Mouse (Mus musculus) urinary bladder, adult 18-20 months (tissue): ENCODE measurements around the gene Map3k7cl.
A peak's percentile ranks its signal among the peaks of the same experiment; 100 is the strongest.

Experiments
- DNase-seq, 2 experiments: peaks; one replicate each; pipeline ENCODE4 v3.0.0; 2022; ENCODE audit warnings: low spot score in 2 of 2, mixed read lengths in 2 of 2

Map3k7cl gene

DNA sequence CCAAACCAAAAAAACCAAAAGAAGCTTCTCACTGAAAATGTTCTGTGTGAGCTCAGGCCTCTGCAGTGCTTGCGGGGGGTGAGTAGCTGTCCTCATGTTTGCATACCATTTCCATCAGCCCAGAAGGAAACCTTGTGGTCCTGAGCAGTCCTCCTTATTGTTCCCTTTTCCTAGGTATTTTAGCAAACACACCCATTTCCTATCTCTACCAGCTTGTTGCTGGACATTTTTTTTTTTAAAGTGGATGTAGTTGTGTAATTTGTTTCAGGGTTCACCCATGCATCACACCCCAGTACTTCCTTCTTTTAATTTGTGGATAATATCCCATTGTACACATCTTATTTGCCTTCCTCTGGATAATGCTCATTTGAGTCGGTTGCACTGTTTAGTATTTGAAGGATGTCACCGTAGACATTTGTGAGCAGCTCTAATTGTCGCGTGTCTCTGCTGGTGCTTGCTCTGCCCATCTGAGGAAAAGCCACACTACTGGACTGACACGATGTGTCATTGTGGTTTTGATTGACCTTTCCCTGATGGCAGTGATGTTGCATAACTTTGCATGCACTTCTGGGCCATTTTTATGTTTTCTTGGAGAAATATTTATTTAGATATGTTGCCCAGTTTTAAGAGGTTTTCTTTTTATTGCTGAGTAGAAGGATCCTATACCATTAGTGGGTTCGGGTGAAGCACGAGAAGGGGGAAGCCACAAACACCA is 32.6 kb downstream of the Map3k7cl start:
- no peak for DNase-seq

DNA sequence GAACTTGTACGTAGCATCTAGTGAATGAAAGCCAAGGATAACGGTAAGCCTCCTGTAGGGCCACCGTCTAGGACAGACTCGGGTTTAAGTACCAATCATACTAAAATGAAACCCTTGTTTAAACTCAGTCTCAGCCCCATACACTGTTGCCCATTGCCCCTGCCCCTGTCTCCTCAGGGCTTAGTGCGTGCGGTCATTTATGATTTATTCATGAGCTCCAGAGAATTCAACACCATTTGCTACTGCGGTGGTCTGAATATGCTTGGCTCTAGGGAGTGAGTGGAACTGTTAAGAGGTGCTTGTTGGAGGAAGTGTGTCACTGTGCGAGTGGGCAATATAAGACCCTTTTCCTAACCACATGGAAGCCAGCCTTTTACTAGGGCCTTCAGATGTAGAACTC is 34.7 kb downstream of the Map3k7cl start:
- no peak for DNase-seq

DNA sequence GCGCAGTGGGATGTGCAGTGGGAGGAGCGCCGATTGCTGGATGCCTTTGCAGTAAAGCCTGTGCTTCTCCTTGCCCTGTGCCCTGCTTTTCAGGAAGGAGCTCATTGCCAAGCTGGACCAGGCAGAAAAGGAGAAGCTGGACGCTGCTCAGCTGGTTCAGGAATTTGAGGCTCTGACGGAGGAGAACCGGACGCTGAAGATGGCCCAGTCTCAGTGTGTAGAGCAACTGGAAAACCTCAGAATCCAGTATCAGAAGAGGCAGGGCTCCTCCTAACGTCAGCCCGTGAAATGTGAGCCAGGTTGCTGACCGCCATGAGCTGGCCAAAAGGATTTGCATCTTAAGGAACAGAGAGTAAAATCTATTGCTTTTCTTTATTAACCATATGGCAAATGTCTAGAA is 41.0 kb downstream of the Map3k7cl start:
- no peak for DNase-seq

DNA sequence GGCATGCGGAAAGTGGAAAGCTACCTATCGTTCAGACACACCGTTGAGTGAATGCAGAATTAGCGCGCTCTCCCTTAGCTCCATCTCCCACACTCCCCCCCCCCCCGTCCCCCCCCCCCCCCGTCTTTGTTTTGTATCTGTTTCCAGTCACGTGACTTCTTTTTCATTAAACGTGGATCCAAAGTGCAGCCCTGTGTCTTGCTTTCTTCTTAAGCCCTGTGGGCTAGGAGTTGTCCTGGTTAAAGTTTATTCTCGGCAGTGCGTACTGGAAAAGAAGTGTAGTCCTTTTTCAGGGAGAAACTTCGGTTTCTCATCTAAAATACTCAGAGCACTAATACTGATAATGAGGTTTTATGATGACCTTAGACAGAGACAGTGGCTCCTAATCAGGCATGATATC is 42.0 kb downstream of the Map3k7cl start:
- DNase-seq: no peak

DNA sequence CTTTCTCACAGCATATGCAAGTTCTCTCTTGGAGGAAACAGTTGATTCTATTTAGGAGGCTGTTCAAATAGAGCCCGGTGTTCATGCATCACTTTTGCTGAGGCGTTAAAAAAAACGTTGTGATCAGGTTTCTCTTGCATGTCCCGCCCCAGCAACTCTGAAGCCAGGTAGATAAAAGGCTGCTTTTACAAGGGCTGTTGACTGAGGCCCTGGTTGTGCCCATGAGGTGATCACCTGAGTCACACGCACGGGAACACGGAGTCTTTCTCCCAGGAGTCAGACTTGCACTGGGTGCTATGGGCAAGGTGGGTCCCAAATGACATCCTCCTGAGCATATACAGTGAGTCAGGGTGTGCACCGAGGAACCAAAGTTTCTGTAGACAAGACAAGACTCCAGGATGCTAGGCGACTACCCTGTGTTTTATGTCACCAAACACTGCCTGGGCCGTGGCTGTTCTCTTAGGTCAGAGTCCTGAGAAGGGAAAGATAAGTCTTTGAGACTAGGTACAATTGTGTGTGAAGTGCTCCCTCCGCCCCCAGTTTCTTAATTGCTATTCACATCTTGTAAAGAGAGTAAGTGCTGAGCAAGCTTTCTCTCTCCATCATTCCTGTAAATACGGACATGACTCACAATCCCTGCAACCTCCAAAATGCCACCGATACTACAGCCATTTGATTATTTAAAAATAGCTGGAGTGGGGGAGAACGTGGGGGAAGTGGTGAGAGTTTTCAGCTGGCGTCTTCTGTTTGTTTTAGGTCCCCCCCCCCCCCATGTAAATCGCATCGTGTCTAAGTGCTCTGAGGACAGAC is 49.8 kb downstream of the Map3k7cl start:
- DNase-seq: no peak

DNA sequence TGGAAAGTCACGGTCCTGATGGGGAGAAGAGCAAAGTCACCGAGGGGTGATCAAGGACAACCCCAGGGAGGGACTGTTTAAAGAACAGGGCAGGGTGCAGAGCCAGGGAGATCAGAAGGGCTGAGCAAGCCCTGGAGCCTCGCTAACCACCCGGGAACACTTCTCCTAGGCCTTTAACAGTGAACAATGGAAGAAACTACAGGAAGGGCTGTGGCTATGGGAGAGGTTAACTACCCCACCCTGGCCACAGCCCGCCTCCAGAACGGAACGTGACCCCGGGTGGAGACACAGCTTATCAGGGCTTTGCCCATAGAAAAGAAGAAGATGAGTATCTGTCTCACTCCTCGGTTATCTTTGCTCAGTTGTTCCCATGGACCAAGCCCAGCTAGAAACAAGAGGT is 50.9 kb downstream of the Map3k7cl start:
- no peak for DNase-seq

DNA sequence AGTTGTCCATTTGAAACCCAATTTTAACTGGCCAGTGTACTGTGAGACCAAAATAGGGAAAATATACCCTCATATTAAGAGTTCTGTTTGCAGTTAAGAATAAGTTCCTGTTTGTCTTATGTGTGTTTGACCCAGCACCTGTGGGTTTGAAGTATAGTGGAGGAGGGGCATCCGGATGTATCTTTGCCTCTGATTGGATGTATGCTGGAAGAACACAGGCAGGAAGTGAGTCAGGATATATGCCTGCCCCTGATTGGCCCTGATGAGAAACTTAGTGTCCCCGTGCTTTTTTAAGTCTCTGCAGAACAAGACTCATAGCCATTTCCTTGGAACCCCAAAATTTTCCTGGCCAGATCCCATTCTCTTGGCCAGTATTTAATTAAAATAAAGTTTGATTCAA is 51.8 kb downstream of the Map3k7cl start:
- DNase-seq: no peak

DNA sequence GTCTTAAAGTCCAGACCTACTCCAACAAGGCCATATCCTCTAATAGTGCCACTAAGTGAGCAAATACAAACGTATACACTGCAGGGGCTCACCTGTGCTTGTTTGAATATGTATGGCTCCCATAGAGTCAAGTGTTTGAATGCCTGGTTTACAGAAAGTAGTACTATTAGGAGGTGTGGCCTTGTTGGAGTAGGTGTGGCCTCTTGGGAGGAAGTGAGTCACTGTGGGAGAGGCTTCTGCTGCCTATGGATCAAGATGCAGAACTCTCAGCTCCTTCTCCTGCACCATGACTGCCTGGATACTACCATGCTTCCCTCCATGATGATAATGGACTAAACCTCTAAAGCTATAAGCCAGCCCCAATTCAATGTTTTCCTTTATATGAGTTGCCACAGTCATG is 54.3 kb downstream of the Map3k7cl start:
- DNase-seq: no peak

DNA sequence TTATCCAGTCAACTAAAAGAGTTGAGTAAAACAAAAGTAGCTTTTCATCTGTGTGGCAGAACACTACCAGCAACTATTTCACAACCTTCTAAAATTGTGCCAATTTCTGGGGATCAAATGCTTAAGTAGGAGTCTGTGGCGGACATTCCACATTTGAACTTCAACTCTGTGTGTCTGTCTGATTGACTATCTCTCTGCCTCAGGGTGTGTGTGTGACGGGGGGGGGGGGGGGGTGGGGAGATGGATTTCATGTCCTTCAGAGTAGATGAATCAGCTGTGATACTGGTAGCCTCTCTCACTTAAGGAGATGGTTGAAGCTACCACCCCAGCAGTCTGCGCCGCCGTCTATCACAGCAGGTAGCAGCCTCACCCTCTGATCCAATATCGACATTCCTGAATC is 54.8 kb downstream of the Map3k7cl start:
- no peak for DNase-seq

DNA sequence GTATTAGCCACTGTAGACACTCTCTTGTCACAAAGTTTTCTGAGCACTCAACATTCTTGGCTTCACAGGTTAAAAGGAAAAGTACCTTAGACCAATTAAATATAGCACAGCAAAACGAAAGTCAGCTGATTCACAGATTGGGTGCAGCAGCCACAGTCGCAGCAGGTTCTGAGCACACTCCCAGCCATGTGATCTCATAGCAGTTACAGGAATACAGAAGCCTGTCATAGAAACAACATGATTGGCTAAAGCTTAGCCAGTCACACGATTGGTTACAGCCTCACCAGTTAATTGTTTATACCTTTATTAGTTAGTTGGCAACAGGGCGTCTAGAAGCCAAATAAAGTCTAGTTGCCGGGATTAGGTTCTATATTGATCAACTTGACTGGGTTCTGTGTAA is 57.0 kb downstream of the Map3k7cl start:
- DNase-seq: no peak

DNA sequence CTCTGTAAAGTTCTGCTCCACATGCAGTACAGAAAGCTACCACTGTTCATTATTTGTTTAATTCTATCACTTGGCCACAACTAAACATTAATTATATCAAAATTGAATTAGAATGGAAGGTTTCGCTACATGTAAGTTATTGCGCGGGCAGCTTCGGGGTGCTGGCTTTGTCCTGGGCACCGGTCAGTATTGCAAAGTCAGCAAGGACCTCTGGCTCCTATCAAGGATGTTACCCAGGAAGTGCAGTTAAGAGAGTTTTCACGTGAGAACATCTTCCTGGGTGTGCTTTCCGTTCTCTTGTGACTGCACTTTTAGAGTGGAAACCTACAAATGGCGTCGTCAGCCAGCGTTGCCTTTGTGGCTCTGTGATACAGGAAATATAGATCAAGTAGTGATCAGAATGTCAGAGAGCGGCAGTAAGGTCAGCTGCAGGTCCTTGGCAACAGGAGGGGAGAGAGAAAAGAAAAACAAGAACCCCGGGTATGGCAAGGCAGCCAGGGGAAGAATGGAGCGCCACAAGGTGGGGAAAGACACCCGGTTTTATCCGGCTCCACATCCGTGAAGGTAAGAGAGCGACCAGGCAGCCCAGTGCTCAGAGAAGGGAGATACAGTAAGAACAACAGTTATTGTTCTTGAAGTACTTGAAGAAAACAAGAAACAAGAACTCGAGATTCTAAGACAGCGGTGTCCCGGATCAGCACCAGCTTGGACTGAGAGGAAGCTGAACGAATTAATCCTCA is 57.6 kb downstream of the Map3k7cl start:
- no peak for DNase-seq

DNA sequence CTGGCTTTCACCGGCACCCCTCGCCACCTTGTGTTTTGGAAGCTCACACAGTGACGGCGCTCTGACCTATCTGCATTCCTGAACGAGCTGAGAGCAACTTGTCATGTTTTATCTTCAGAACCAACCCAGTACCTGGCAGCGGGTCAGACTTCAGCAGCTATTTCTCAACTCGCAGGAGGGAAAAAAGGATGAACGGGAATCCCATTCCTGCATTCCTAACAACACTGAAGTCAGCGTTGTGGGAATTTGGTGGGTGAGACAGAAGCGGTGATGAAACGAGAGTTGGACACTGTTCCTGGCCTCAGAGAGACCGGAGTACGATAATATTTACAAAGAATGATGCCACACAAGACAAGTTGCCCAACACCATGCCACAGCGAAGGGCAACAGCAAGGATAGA is 58.3 kb downstream of the Map3k7cl start:
- DNase-seq: no peak

DNA sequence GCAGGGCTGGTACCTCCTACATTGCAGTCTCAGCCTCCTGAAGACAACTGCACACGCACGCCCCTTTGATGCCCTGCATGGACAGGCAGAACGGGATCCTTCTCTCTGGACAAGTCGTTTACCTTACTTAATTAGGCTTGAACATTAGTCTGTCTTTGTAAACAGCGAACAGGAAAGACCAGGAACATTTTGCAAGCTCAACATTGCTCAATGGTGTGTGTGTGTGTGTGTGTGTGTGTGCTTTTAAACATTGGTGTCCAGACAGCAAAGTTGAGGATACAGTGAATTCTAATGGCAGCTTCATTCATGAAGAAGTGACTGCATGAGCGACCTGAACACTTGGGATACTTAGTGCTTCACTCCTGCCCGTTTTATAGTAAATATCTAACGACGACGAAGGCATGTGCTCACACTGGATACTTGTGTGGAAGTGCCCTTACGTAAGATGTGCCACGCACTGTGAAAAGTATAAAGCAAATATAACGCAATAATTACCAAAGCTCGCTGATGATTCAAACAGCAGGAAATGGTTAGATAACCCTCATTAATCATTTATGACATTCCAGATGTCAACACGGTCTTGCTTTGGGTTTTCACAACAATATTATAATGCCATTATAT is 59.2 kb downstream of the Map3k7cl start:
- DNase-seq: no peak

DNA sequence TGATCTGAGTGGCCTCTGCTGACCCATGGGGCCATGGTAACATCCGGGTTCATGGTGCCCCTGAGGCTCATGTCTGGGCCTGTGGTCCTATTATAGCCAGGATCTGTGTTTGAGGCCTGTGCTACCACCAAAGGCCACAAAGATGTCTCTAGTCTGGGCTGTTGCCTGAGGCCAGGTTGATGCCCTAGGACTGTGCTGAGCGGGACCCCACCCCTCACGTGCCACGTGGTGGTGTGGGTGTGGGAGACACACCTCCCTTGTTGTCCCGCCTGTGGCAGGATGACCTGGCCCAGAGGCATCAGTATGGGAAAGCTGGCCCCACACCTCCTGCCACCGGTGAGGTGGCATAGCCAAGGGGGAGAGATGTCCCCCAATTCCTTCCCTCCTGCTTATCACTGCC is 64.2 kb downstream of the Map3k7cl start:
- no peak for DNase-seq

DNA sequence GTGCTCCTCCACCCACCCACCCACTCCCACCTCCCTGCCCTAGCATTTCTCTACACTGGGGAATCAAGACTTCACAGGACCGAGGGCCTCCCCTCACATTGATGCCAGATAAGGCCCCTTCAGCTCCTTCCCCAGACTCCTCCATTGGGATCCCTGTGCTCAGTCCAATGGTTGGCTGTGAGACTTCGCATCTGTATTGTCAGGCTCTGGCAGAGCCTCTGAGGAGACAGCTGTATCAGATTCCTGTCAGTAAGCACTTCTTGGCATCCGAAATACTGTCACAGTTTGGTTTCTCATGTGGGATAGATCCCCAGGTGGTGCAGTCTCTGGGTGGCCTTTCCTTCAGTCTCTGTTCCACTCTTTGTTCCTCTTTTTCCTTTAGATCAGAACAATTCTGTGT is 68.1 kb downstream of the Map3k7cl start:
- DNase-seq: no peak

DNA sequence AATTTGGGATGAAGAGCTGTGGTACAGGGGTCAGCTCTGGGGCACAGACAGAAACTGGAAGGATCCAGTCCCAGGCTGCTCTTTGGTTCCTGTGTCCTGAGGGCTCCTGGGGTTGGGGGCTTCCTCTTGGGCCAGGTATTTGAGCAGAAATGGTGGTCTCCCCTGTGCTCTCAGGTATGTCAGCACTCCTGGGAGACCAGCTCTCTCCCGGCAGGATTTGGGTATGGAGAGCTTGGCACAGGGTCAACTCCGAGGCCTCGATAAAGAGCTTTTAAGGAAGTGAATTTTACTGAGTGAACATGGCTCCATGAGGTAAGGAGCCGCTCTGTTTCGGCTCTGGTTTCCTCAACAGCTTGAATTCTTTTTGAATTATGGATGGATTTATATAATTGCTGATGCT is 70.8 kb downstream of the Map3k7cl start:
- no peak for DNase-seq

DNA sequence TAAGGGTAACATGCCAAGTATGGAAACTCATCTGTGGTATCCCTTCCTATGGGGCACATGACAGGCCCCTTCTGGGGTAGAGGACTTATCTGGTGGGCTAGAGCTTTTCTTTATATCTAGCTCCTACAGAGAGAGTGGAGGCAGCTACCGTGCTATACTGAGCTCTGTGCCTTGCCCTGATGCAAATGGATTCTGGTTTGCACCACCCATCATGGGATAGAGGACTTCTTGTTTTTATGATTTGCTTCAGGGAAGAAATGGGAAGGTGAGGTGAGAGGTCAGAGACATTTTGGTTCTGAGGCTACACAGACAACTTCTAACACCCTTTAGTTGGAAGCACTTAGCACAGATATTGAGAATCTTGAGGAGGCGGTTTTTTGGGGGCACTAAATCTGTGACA is 71.8 kb downstream of the Map3k7cl start:
- DNase-seq: no peak

DNA sequence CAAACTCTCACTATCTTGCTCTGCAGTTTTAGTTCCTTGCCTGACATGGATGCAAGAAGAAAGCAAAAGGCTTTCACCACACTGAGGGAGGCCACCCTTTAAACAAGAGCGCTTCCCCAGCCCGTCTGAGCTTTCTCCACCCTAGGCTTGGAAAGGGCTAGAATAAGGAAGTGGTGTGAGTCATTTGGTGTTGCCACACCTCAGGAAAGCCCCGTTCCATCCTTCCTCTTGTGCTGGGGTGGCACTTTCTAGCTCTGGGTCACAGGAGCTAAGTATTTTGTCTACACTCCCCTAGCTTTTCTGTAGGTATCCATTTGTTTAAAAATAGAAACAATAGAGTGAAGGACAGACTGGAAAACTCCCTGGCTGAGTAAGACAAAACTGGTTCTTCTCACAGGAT is 72.2 kb downstream of the Map3k7cl start:
- DNase-seq: peak in 1 of 2 experiments; percentile 11

DNA sequence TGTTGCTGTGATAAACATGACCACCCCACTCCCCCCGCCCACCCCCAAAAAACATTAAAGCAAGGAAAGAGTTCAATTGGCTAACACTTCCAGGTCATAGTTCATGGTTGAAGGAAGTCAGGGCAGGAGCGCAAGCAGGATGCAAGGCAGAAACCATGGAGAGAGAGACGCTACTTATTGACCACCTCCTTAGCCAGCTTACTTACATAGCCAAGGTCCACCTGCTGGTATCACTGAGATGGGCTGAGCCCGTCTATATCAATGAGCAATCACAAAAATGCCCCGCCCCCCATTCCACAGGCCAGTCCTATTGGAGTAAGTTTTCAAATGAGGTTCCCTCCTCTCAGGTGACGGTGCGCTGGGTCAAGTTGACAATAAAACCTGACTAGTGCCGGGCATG is 72.7 kb downstream of the Map3k7cl start:
- no peak for DNase-seq

DNA sequence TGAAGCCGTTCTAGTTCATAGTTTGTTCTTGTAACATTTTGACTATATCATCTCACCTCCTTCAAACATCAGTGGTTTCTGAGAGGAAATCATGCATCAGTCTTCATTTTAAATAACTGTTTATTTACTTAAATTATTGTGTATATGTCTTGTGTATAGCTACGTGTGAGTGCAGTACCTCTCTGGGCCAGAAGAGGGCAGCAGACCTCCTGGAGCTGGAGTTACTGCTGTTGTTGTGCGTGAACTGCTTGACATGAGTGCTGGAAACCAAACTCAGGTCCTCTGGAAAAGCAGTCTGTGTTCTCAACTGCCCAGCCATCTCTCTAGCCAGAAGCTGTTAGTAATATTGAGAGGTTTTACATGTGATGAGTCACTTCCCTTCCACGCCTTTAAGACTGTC is 73.6 kb downstream of the Map3k7cl start:
- DNase-seq: no peak

DNA sequence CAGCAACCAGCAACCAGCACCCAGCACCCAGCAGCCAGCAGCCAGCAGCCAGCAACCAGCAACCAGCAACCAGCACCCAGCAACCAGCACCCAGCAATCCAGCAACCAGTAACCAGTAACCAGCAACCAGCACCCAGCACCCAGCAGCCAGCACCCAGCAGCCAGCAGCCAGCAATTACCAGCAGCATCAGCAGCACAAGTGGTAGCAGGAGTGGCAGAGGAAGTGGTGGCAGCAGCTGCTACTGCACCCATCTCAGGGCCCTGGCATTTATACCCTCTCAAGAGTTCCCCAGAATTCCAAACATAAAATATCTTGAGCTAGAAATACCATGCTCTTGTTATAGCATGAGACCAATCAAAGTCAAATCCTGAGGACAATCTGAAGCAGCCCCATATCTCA is 81.6 kb downstream of the Map3k7cl start:
- no peak for DNase-seq

DNA sequence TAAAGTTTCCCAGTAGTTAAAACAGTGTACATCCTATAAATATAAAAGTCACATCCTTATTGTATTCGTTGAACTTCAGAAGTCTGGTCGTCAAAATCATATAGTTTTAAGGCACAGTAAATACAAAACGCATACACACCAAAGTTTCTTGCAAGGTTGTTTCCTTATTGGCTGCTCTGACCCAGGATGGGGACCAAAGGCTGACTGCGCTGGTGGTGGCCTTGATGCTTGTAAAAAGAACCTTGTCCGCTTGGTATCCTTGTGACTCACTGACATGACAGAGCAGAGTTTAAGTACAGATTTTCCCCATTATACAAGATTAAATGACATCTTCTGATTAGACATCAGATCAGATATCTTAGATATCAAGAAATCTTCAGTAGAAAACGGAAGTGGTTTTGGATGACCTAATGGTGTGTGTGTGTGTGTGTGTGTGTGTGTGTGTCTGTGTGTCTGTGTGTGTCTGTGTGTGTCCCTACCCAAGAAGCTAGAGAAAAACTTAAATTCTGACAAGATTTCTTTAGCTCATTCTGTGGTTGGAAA is 82.2 kb downstream of the Map3k7cl start:
- no peak for DNase-seq
